Mouse (Mus musculus): ENCODE measurements around the gene Dennd1a. TPM values are rescaled to one million over a fixed set of nuclear protein-coding genes. Genes with fewer than 3 reads are reported as not detected.
"Not testable (repeated sequence)": the region's sequence is repeated elsewhere in the genome, so short reads cannot be mapped to it uniquely, and the experiment has no call there.

Gene Dennd1a
- polyA plus RNA-seq, 1 experiment = 47.8 TPM

- DNase-seq (ENCODE audit: extremely low spot score in 1 of 2, low spot score in 1 of 2) = no peak
These were observed 304.5 kb downstream of the Dennd1a start for GRCm38 (mm10) chr2:37982714-37983113.

- no peak for DNase-seq (ENCODE audit: extremely low spot score in 1 of 2, low spot score in 1 of 2)
These were observed 305.4 kb downstream of the Dennd1a start for GRCm38 (mm10) chr2:37981562-37982403.

GRCm38 (mm10) chr2:37974201-37974600 lies 313.0 kb downstream of the Dennd1a start:
- no peak for DNase-seq (ENCODE audit: extremely low spot score in 1 of 2, low spot score in 1 of 2)

- DNase-seq (ENCODE audit: extremely low spot score in 1 of 2, low spot score in 1 of 2) = no peak
These were observed 314.6 kb downstream of the Dennd1a start for GRCm38 (mm10) chr2:37972621-37973020.

- DNase-seq (ENCODE audit: extremely low spot score in 1 of 2, low spot score in 1 of 2) = no peak
These were observed 315.5 kb downstream of the Dennd1a start for GRCm38 (mm10) chr2:37971726-37972125.

- no peak for DNase-seq (ENCODE audit: extremely low spot score in 1 of 2, low spot score in 1 of 2)
These were observed 317.3 kb downstream of the Dennd1a start for GRCm38 (mm10) chr2:37969713-37970485.

GRCm38 (mm10) chr2:37964534-37964933 lies 322.7 kb downstream of the Dennd1a start:
- peak; percentile 32 to 48 for DNase-seq (ENCODE audit: extremely low spot score in 1 of 2, low spot score in 1 of 2)

GRCm38 (mm10) chr2:37963362-37963761 lies 323.8 kb downstream of the Dennd1a start:
- DNase-seq (ENCODE audit: extremely low spot score in 1 of 2, low spot score in 1 of 2) = peak; percentile 30 to 42

GRCm38 (mm10) chr2:37948424-37948823 lies 338.8 kb downstream of the Dennd1a start:
- DNase-seq (ENCODE audit: extremely low spot score in 1 of 2, low spot score in 1 of 2) = no peak

- DNase-seq (ENCODE audit: extremely low spot score in 1 of 2, low spot score in 1 of 2) = peak in 1 of 2 experiments; percentile 24
These were observed 341.4 kb downstream of the Dennd1a start for GRCm38 (mm10) chr2:37945598-37946336.

GRCm38 (mm10) chr2:37942906-37943305 lies 344.3 kb downstream of the Dennd1a start:
- no peak for DNase-seq (ENCODE audit: extremely low spot score in 1 of 2, low spot score in 1 of 2)

GRCm38 (mm10) chr2:37941741-37942140 lies 345.4 kb downstream of the Dennd1a start:
- no peak for DNase-seq (ENCODE audit: extremely low spot score in 1 of 2, low spot score in 1 of 2)

GRCm38 (mm10) chr2:37940845-37941361 lies 346.3 kb downstream of the Dennd1a start:
- DNase-seq (ENCODE audit: extremely low spot score in 1 of 2, low spot score in 1 of 2) = no peak

GRCm38 (mm10) chr2:37939997-37940396 lies 347.2 kb downstream of the Dennd1a start:
- DNase-seq (ENCODE audit: extremely low spot score in 1 of 2, low spot score in 1 of 2) = no peak

- not testable (repeated sequence) for DNase-seq (ENCODE audit: extremely low spot score in 1 of 2, low spot score in 1 of 2)
These were observed 350.3 kb downstream of the Dennd1a start for GRCm38 (mm10) chr2:37936922-37937321.

- no peak for DNase-seq (ENCODE audit: extremely low spot score in 1 of 2, low spot score in 1 of 2)
These were observed 354.9 kb downstream of the Dennd1a start for GRCm38 (mm10) chr2:37932240-37932639.

GRCm38 (mm10) chr2:37931018-37931930 lies 355.9 kb downstream of the Dennd1a start:
- DNase-seq (ENCODE audit: extremely low spot score in 1 of 2, low spot score in 1 of 2) = peak in 1 of 2 experiments; percentile 18

GRCm38 (mm10) chr2:37926133-37926503 lies 361.1 kb downstream of the Dennd1a start:
- DNase-seq (ENCODE audit: extremely low spot score in 1 of 2, low spot score in 1 of 2) = no peak

- DNase-seq (ENCODE audit: extremely low spot score in 1 of 2, low spot score in 1 of 2) = peak in 1 of 2 experiments; percentile 75
These were observed 361.6 kb downstream of the Dennd1a start for GRCm38 (mm10) chr2:37925413-37926132.

Measured in frontal cortex, adult 2 months (tissue).